Mouse (Mus musculus): ENCODE data around the gene 2510009E07Rik. TPM values are rescaled to one million over a fixed set of nuclear protein-coding genes. Genes with fewer than 3 reads are reported as not detected.

Gene 2510009E07Rik
- polyA plus RNA-seq, 1 experiment from 2014 or later = 12.5 TPM

DNA sequence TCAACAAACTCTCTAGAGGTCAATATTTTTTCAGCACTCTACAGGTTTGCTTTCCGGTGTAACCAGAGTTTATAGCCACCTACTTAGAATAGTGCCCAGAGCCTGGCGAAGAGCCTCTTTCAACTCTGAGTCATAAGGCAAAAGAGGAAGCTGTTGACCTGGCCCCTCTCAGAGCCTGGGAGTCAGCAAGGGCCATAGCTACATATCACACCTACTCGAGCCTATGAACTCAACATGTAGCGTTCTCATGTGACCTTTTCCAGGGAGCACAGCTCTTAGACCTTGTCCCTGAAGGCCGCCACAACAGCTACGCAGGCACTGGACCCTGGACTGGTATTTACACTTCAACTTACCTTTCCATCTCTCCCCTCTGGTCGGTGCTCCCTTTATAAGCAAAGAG is 25.3 kb upstream of the 2510009E07Rik start:
- ATAC-seq (ENCODE audit: low FRiP score, low TSS enrichment) = no peak
- Histone ChIP-seq H3K27me3 (ENCODE audit: control insufficient read depth, insufficient read depth, low read length) (no peaks in the 10 kb centered on the region), H3K36me3 (ENCODE audit: control insufficient read depth, insufficient read depth, low read length) (no peaks in the 10 kb centered on the region), H3K9ac (ENCODE audit: low read depth, low read length) (no peak overlapping the region), H3K27ac (ENCODE audit: low read depth, low read length) (no peak overlapping the region), H3K4me3 (ENCODE audit: low read length) (no peak overlapping the region), H3K4me1 (ENCODE audit: control insufficient read depth, insufficient read depth, low read length) (no peaks in the 10 kb centered on the region), H3K9me3 (ENCODE audit: control insufficient read depth, low read length) (no peaks in the 10 kb centered on the region), H3K4me2 (replicated peaks; ENCODE audit: low read depth, low read length) (no peak overlapping the region)
- WGBS = 82% methylated on average over 7 of the region's 7 CpGs

DNA sequence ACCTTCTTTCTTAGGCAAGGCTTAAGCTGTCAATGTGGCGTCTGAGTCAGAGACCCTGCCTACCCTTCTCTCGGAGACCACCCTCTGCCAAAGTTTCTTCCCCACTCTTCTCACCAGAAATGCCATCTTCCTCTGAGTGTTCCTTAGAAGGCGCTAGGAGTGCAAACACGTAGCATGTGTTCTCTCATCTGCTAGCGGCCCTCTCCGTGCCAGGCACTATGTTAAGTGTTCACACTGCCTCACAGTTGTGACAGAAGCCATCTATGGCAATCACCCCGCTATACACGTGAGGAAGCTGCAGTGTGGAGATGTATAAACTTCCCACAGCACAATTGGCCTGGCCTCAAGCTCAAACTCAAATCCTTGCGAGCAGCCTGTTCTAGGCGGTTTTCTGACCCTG is 20.1 kb upstream of the 2510009E07Rik start:
- Histone ChIP-seq H3K9me3 (ENCODE audit: control insufficient read depth, low read length) (no peaks in the 10 kb centered on the region), H3K36me3 (ENCODE audit: control insufficient read depth, insufficient read depth, low read length) (no peaks in the 10 kb centered on the region), H3K27me3 (ENCODE audit: control insufficient read depth, insufficient read depth, low read length) (no peaks in the 10 kb centered on the region), H3K9ac (ENCODE audit: low read depth, low read length) (no peak overlapping the region), H3K27ac (ENCODE audit: low read depth, low read length) (no peak overlapping the region), H3K4me3 (ENCODE audit: low read length) (no peak overlapping the region), H3K4me2 (replicated peaks; ENCODE audit: low read depth, low read length) (no peak overlapping the region), H3K4me1 (ENCODE audit: control insufficient read depth, insufficient read depth, low read length) (no peaks in the 10 kb centered on the region)
- no peak for ATAC-seq (ENCODE audit: low FRiP score, low TSS enrichment)
- WGBS = 87% methylated on average over 10 of the region's 10 CpGs

DNA sequence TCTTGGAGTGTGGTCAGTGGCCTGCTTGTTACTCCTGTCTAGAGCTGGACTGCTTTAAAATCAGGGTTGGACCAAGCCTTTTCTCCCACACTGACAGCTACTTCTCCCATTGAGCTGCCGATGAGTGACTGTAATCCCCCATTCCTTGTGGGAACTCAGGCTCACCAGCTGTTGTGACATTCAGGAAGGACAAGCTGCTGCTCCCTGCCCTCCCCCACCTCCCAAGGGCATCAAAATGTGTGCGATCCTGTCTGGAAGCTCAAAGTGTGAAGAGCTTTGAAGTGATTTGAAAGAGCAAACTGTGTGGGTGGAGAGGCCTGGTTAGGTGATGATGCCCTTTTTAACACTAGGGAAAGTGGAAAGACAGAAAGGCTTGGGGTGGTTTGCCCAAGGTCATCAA is 15.9 kb upstream of the 2510009E07Rik start:
- Histone ChIP-seq H3K4me3 (ENCODE audit: low read length) (no peak overlapping the region), H3K36me3 (ENCODE audit: control insufficient read depth, insufficient read depth, low read length) (no peaks in the 10 kb centered on the region), H3K4me2 (replicated peaks; ENCODE audit: low read depth, low read length) (no peak overlapping the region), H3K27me3 (ENCODE audit: control insufficient read depth, insufficient read depth, low read length) (no peaks in the 10 kb centered on the region), H3K9me3 (ENCODE audit: control insufficient read depth, low read length) (no peaks in the 10 kb centered on the region), H3K4me1 (ENCODE audit: control insufficient read depth, insufficient read depth, low read length) (no peaks in the 10 kb centered on the region), H3K27ac (ENCODE audit: low read depth, low read length) (no peak overlapping the region), H3K9ac (ENCODE audit: low read depth, low read length) (no peak overlapping the region)
- 4% methylated on average over 2 of the region's 2 CpGs for WGBS
- ATAC-seq (ENCODE audit: low FRiP score, low TSS enrichment) = no peak

DNA sequence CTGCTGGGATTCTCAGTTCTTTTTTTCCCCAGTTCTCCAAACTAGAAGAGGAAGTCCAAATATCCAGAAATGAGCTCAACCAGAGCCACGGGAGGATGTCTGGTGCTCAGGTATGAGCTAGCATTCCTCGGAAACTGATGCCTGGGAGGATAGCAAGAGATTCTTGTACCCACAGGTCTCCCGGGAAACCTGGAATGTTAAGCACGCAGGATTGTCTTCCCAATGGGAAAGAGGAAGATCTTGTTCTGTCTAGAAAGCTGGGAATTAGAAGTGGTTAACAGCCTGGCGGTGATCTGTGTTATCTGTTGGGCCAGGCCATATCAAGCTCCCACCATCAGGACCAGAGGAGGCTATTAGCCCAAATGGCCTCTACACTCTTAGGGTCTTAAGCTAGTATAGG is 10.2 kb upstream of the 2510009E07Rik start:
- Histone ChIP-seq H3K9ac (ENCODE audit: low read depth, low read length) (no peak overlapping the region), H3K4me2 (replicated peaks; ENCODE audit: low read depth, low read length) (no peak overlapping the region), H3K36me3 (ENCODE audit: control insufficient read depth, insufficient read depth, low read length) (no peaks in the 10 kb centered on the region), H3K4me1 (ENCODE audit: control insufficient read depth, insufficient read depth, low read length) (no peaks in the 10 kb centered on the region), H3K9me3 (ENCODE audit: control insufficient read depth, low read length) (no peaks in the 10 kb centered on the region), H3K4me3 (ENCODE audit: low read length) (no peak overlapping the region), H3K27me3 (ENCODE audit: control insufficient read depth, insufficient read depth, low read length) (no peaks in the 10 kb centered on the region), H3K27ac (ENCODE audit: low read depth, low read length) (no peak overlapping the region)
- WGBS = 57% methylated on average over 5 of the region's 5 CpGs
- ATAC-seq (ENCODE audit: low FRiP score, low TSS enrichment) = no peak

DNA sequence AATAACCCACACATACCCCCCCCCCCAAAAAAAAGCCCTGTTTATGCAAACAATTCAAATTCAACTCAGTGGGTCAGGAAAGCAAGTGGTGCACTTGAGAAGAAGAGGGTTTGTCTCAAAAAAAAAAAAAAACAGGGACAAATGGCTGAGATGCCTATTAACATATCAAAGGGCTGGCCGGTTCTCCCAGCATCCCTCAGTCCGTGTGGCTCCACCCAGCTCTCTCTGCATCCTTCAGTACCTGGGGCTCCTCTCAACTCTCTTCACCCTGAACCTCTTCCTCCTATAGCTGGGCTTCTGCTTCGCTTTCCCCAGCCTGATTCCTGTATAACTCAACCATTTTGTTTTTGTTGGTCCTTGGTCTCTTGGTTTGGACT is 7.8 kb upstream of the 2510009E07Rik start:
- no peaks in the 10 kb centered on the region for H3K4me1 ChIP-seq (ENCODE audit: control insufficient read depth, insufficient read depth, low read length)
- 14% methylated on average over 3 of the region's 3 CpGs for WGBS

DNA sequence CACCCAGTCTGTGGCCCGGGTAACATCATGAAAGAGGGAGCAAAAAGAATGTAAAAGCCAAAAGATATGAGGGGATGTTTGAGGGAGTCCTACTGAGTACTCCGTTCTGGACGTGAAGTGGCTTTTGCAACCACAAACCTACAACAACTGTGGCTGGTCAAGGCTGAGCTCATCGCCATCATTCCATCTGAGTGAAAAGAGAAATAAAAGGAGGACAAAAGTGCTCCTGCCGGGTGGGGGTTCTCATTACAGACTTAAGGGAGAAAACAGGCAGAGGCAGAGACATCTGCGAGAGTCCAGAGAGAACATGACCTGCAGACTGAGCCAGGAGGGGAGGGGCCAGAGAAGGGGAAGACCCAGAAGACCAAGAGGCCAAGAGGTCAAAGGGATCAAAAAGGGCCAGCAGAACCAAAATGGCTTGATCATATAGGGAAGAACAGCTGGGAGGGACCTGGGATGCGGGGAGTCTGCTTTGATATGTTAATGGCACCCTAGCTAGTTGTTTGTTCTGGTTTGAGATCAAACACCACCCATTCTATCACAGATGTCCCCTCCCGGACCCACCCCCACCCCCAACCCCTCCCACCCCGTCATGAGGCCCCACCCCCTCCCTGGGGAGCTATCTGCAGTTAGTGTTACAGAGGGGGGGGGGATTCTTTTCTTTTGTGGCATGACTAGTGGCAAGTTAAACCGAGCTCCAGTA is 7.3 kb upstream of the 2510009E07Rik start:
- no peak overlapping the region for H3K9ac ChIP-seq (ENCODE audit: low read depth, low read length)
- H3K27me3 ChIP-seq (ENCODE audit: control insufficient read depth, insufficient read depth, low read length) = no peaks in the 10 kb centered on the region
- no peaks in the 10 kb centered on the region for H3K36me3 ChIP-seq (ENCODE audit: control insufficient read depth, insufficient read depth, low read length)
- no peak overlapping the region for H3K4me2 ChIP-seq (replicated peaks; ENCODE audit: low read depth, low read length)
- no peak for ATAC-seq (ENCODE audit: low FRiP score, low TSS enrichment)
- H3K4me1 ChIP-seq (ENCODE audit: control insufficient read depth, insufficient read depth, low read length) = no peaks in the 10 kb centered on the region
- H3K27ac ChIP-seq (ENCODE audit: low read depth, low read length) = no peak overlapping the region
- WGBS = 25% methylated on average over 10 of the region's 10 CpGs
- H3K9me3 ChIP-seq (ENCODE audit: control insufficient read depth, low read length) = 0 out of 2 replicates have a peak, but pooled peaks cover 2% of the 10 kb centered on the region
- H3K4me3 ChIP-seq (ENCODE audit: low read length) = no peak overlapping the region

More for the DNA sequence above, 7.8 kb upstream of the 2510009E07Rik start:
- Histone ChIP-seq H3K27me3 (ENCODE audit: control insufficient read depth, insufficient read depth, low read length) (no peaks in the 10 kb centered on the region), H3K36me3 (ENCODE audit: control insufficient read depth, insufficient read depth, low read length) (no peaks in the 10 kb centered on the region), H3K4me2 (replicated peaks; ENCODE audit: low read depth, low read length) (no peak overlapping the region), H3K9me3 (ENCODE audit: control insufficient read depth, low read length) (0 out of 2 replicates have a peak, but pooled peaks cover 2% of the 10 kb centered on the region), H3K27ac (ENCODE audit: low read depth, low read length) (no peak overlapping the region), H3K4me3 (ENCODE audit: low read length) (no peak overlapping the region), H3K9ac (ENCODE audit: low read depth, low read length) (no peak overlapping the region)
- ATAC-seq (ENCODE audit: low FRiP score, low TSS enrichment) = no peak

- Histone ChIP-seq H3K9ac (ENCODE audit: low read depth, low read length) (no peak overlapping the region), H3K27ac (ENCODE audit: low read depth, low read length) (no peak overlapping the region), H3K4me3 (ENCODE audit: low read length) (no peak overlapping the region), H3K4me2 (replicated peaks; ENCODE audit: low read depth, low read length) (no peak overlapping the region), H3K36me3 (ENCODE audit: control insufficient read depth, insufficient read depth, low read length) (no peaks in the 10 kb centered on the region), H3K27me3 (ENCODE audit: control insufficient read depth, insufficient read depth, low read length) (0 out of 2 replicates have a peak, but pooled peaks cover under 1% of the 10 kb centered on the region), H3K9me3 (ENCODE audit: control insufficient read depth, low read length) (0 out of 2 replicates have a peak, but pooled peaks cover 2% of the 10 kb centered on the region), H3K4me1 (ENCODE audit: control insufficient read depth, insufficient read depth, low read length) (0 out of 2 replicates have a peak, but pooled peaks cover under 1% of the 10 kb centered on the region)
- no peak for ATAC-seq (ENCODE audit: low FRiP score, low TSS enrichment)
- 71% methylated on average over 3 of the region's 3 CpGs for WGBS
Measured at GRCm38 (mm10) chr16:21698136-21698535, 3.7 kb upstream of the 2510009E07Rik start.

DNA sequence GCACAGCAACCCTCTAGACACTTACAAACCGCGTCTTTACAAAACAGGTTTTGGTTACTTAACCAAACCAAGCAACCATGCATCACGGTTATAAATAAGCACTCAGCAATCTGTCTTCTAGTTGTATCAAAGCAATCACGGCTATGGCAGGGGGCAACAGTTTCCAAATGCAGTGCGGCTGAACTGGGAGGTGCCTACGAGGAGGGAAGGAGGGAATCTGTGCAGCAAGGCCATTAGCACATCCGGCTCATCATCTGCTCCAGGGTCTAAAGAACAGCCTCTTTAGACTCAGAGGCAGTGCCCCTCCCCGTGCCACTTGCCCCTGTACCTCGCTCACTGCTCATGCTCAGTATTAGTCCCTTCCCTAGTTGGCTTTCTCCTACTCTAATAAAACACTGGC is 2.5 kb upstream of the 2510009E07Rik start:
- H3K4me3 ChIP-seq (ENCODE audit: low read length) = no peak overlapping the region
- WGBS = 46% methylated on average over 9 of the region's 9 CpGs
- H3K4me2 ChIP-seq (replicated peaks; ENCODE audit: low read depth, low read length) = no peak overlapping the region
- no peak overlapping the region for H3K27ac ChIP-seq (ENCODE audit: low read depth, low read length)
- H3K27me3 ChIP-seq (ENCODE audit: control insufficient read depth, insufficient read depth, low read length) = peaks cover 4% of the 10 kb centered on the region; the same call in 1 of the 2 replicates
- H3K4me1 ChIP-seq (ENCODE audit: control insufficient read depth, insufficient read depth, low read length) = 0 out of 2 replicates have a peak, but pooled peaks cover 5% of the 10 kb centered on the region
- 0 out of 2 replicates have a peak, but pooled peaks cover 2% of the 10 kb centered on the region for H3K9me3 ChIP-seq (ENCODE audit: control insufficient read depth, low read length)
- no peak for ATAC-seq (ENCODE audit: low FRiP score, low TSS enrichment)
- H3K36me3 ChIP-seq (ENCODE audit: control insufficient read depth, insufficient read depth, low read length) = no peaks in the 10 kb centered on the region
- no peak overlapping the region for H3K9ac ChIP-seq (ENCODE audit: low read depth, low read length)

GRCm38 (mm10) chr16:21695242-21695578 is 745 bp upstream of the 2510009E07Rik start:
- Histone ChIP-seq H3K4me2 (replicated peaks; ENCODE audit: low read depth, low read length) (peak overlapping the region; percentile 87), H3K4me3 (ENCODE audit: low read length) (peak overlapping the region; percentile 70), H3K4me1 (ENCODE audit: control insufficient read depth, insufficient read depth, low read length) (0 out of 2 replicates have a peak, but pooled peaks cover 5% of the 10 kb centered on the region), H3K9ac (ENCODE audit: low read depth, low read length) (no peak overlapping the region), H3K27me3 (ENCODE audit: control insufficient read depth, insufficient read depth, low read length) (peaks cover 4% of the 10 kb centered on the region; the same call in 1 of the 2 replicates), H3K36me3 (ENCODE audit: control insufficient read depth, insufficient read depth, low read length) (no peaks in the 10 kb centered on the region), H3K27ac (ENCODE audit: low read depth, low read length) (no peak overlapping the region), H3K9me3 (ENCODE audit: control insufficient read depth, low read length) (0 out of 2 replicates have a peak, but pooled peaks cover 2% of the 10 kb centered on the region)
- WGBS = 4% methylated on average over 12 of the region's 12 CpGs
- peak; percentile 61 for ATAC-seq (ENCODE audit: low FRiP score, low TSS enrichment)
